Mouse (Mus musculus) Patski (cell line): ENCODE measurements at regions not wholly inside any gene's neighbourhood (a gene's known extent, or its start where the extent isn't known, plus 50 kb on each side); places are given as distances from the start of the nearest gene placed in this dataset.

ENCODE experiments used
- ATAC-seq: fragments of 100-300 bp; one replicate; pipeline ENCODE4 v1.8.0; 2021
- CTCF ChIA-PET: fragments of 350-600 bp; sonication (Branson Sonifier 250); formaldehyde crosslinking; loops from one replicate; lab custom pipeline; 2022; ENCODE audit warnings: inconsistent platforms; lab: Charles Lee
- POLR2A ChIA-PET: fragments of 350-600 bp; sonication (Branson Sonifier 250); formaldehyde crosslinking; loops from one replicate; lab custom pipeline; 2022; ENCODE audit warnings: antibody characterized with exemption, inconsistent platforms; lab: Charles Lee
- DNase-seq: peaks from one replicate; pipeline ENCODE4 v3.0.0-alpha.2; 2011; ENCODE audit warnings: low read depth, low spot score
- H3K27me3 ChIP-seq: fragments of 371-371 bp; one replicate; pipeline ENCODE4 v1.5.1; 2021
- CTCF ChIP-seq: fragments of 100-300 bp; IDR thresholded peaks from one replicate; pipeline ENCODE4 v1.5.1; 2021
- in situ Hi-C: fragments of 300-500 bp; cut with MboI; formaldehyde crosslinking; loops from 3 replicates; pipeline ENCODE4 v1.11.1; 2018; ENCODE audit warnings: low pct_unique_long_range_greater_than_20kb, mixed read lengths

GRCm38 (mm10) chr5:26466666-26467065 lies 209.2 kb downstream of the Gm7361 start:
- in situ Hi-C loops: no loop called here
- TF ChIP-seq CTCF: no peak
- ChIA-PET CTCF (no interaction called here), POLR2A (no interaction called here)
- H3K27me3 ChIP-seq: peaks cover 5% of the 10 kb centered on the region
- ATAC-seq: no peak
- no peak for DNase-seq

- no peak for DNase-seq
These were observed 228.2 kb downstream of the Gm7361 start for GRCm38 (mm10) chr5:26485726-26486125.

GRCm38 (mm10) chr5:26494003-26494402 lies 236.5 kb downstream of the Gm7361 start:
- in situ Hi-C loops: no loop called here
- TF ChIP-seq CTCF: no peak
- ATAC-seq (no peak), DNase-seq (no peak)
- no peaks in the 10 kb centered on the region for H3K27me3 ChIP-seq
- ChIA-PET POLR2A (no interaction called here), CTCF (no interaction called here)

More at GRCm38 (mm10) chr5:26485726-26486125, 228.2 kb downstream of the Gm7361 start:
- ChIA-PET CTCF (no interaction called here), POLR2A (no interaction called here)
- in situ Hi-C loops: no loop called here
- no peak for TF ChIP-seq CTCF
- no peak for ATAC-seq
- H3K27me3 ChIP-seq: no peaks in the 10 kb centered on the region

- no peak for DNase-seq
- ChIA-PET CTCF (interaction anchor here (1.7 kb wide), 1 partner anchor 11 kb away, joined by 6 read pairs; no protein-coding TSS in a partner anchor), POLR2A (no interaction called here)
- no peak for TF ChIP-seq CTCF
- H3K27me3 ChIP-seq: no peaks in the 10 kb centered on the region
- ATAC-seq: no peak
- in situ Hi-C loops: no loop called here
These were observed 240.3 kb downstream of the Gm7361 start for GRCm38 (mm10) chr5:26497641-26498430.

- ATAC-seq (no peak), DNase-seq (no peak)
- ChIA-PET CTCF (interaction anchor here (1.9 kb wide), 1 partner anchor 12 kb away, joined by 6 read pairs; no protein-coding TSS in a partner anchor), POLR2A (interaction anchor here (0.7 kb wide), 1 partner anchor 16 kb away, joined by 5 read pairs; no protein-coding TSS in a partner anchor)
- in situ Hi-C loops: no loop called here
- TF ChIP-seq CTCF: no peak
- H3K27me3 ChIP-seq: no peaks in the 10 kb centered on the region
These were observed 252.2 kb downstream of the Gm7361 start for GRCm38 (mm10) chr5:26509525-26510168.

- CTCF ChIA-PET: interaction anchor here (1.1 kb wide), 1 partner anchor 25 kb away, joined by 3 read pairs; no protein-coding TSS in a partner anchor
- in situ Hi-C loops: no loop called here
- no peaks in the 10 kb centered on the region for H3K27me3 ChIP-seq
- no peak for TF ChIP-seq CTCF
- ATAC-seq (no peak), DNase-seq (no peak)
- POLR2A ChIA-PET: no interaction called here
These were observed 255.8 kb downstream of the Gm7361 start for GRCm38 (mm10) chr5:26513039-26513955.

GRCm38 (mm10) chr5:26535556-26535955 lies 278.1 kb downstream of the Gm7361 start:
- DNase-seq: no peak
- CTCF ChIA-PET: no interaction called here
- H3K27me3 ChIP-seq: no peaks in the 10 kb centered on the region
- no peak for TF ChIP-seq CTCF
- in situ Hi-C loops: no loop called here
- ATAC-seq: no peak
- POLR2A ChIA-PET: no interaction called here

GRCm38 (mm10) chr5:26563291-26563690 lies 253.7 kb upstream of the Dpp6 start:
- CTCF ChIA-PET: no interaction called here
- no peak for ATAC-seq
- POLR2A ChIA-PET: no interaction called here
- DNase-seq: no peak
- H3K27me3 ChIP-seq: no peaks in the 10 kb centered on the region
- no peak for TF ChIP-seq CTCF
- in situ Hi-C loops: no loop called here

- H3K27me3 ChIP-seq: no peaks in the 10 kb centered on the region
- ATAC-seq: no peak
- TF ChIP-seq CTCF: no peak
- POLR2A ChIA-PET: no interaction called here
- in situ Hi-C loops: no loop called here
- no peak for DNase-seq
- CTCF ChIA-PET: no interaction called here
These were observed 252.9 kb upstream of the Dpp6 start for GRCm38 (mm10) chr5:26564056-26564455.

GRCm38 (mm10) chr5:26572691-26573191 lies 244.3 kb upstream of the Dpp6 start:
- CTCF ChIA-PET: no interaction called here
- no peak for ATAC-seq
- no peaks in the 10 kb centered on the region for H3K27me3 ChIP-seq
- no peak for DNase-seq
- no peak for TF ChIP-seq CTCF
- in situ Hi-C loops: no loop called here
- POLR2A ChIA-PET: no interaction called here
